Mouse (Mus musculus): ENCODE measurements at regions not wholly inside any gene's neighbourhood (a gene's known extent, or its start where the extent isn't known, plus 50 kb on each side); places are given as distances from the start of the nearest gene placed in this dataset.

- DNase-seq = no peak
- Histone ChIP-seq H3K4me3 (ENCODE audit: low read depth, low read length) (no peak overlapping the region), H3K9ac (no peak overlapping the region), H3K9me3 (ENCODE audit: low read depth, low read length) (no peaks in the 10 kb centered on the region), H3K27me3 (ENCODE audit: insufficient read depth, low read length) (no peaks in the 10 kb centered on the region), H3K27ac (ENCODE audit: low read depth) (no peak overlapping the region), H3K4me1 (ENCODE audit: insufficient read depth) (no peaks in the 10 kb centered on the region), H3K36me3 (ENCODE audit: insufficient read depth) (no peaks in the 10 kb centered on the region), H3K4me2 (no peak overlapping the region)
- WGBS = 74% methylated on average over 5 of the region's 5 CpGs
- no peak for TF ChIP-seq CTCF (IDR thresholded peaks at IDR 0.05; ENCODE audit: low read depth)
- ATAC-seq (ENCODE audit: insufficient read depth) = no peak
Observed at GRCm38 (mm10) chr5:68572816-68573215, 541.2 kb downstream of the Grxcr1 start.

- no peak overlapping the region for H3K4me2 ChIP-seq
- DNase-seq = no peak
- H3K9ac ChIP-seq = no peak overlapping the region
- H3K27me3 ChIP-seq (ENCODE audit: insufficient read depth, low read length) = no peaks in the 10 kb centered on the region
- ATAC-seq (ENCODE audit: insufficient read depth) = no peak
- H3K27ac ChIP-seq (ENCODE audit: low read depth) = no peak overlapping the region
- no peak for TF ChIP-seq CTCF (IDR thresholded peaks at IDR 0.05; ENCODE audit: low read depth)
- no peaks in the 10 kb centered on the region for H3K36me3 ChIP-seq (ENCODE audit: insufficient read depth)
- H3K4me1 ChIP-seq (ENCODE audit: insufficient read depth) = no peaks in the 10 kb centered on the region
- H3K9me3 ChIP-seq (ENCODE audit: low read depth, low read length) = no peaks in the 10 kb centered on the region
- no peak overlapping the region for H3K4me3 ChIP-seq (ENCODE audit: low read depth, low read length)
Observed at GRCm38 (mm10) chr5:68575827-68576226, 544.2 kb downstream of the Grxcr1 start.

DNA sequence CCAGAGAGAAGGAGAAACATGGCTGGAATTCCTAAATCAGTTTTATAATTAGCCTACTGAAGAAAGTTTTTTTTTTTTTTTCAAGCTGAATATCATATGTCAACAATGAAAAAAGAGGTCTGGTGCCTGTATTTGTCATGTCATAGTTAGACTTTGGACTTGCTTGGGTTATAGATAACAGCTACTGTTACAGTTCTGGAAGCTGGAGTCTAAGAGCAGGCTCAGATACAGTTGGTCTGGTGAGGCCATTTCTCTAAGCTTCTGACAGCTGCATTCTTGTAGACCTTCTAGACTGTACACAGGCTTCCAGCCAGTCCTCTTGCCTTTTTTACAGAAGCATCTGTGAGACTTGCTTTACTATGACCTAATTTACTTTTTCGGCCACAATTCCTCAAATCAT lies 546.9 kb downstream of the Grxcr1 start:
- Histone ChIP-seq H3K36me3 (ENCODE audit: insufficient read depth) (no peaks in the 10 kb centered on the region), H3K27ac (ENCODE audit: low read depth) (no peak overlapping the region), H3K9ac (no peak overlapping the region), H3K4me3 (ENCODE audit: low read depth, low read length) (no peak overlapping the region), H3K4me2 (no peak overlapping the region), H3K4me1 (ENCODE audit: insufficient read depth) (no peaks in the 10 kb centered on the region), H3K27me3 (ENCODE audit: insufficient read depth, low read length) (no peaks in the 10 kb centered on the region), H3K9me3 (ENCODE audit: low read depth, low read length) (no peaks in the 10 kb centered on the region)
- ATAC-seq (ENCODE audit: insufficient read depth) (no peak), DNase-seq (no peak)
- 83% methylated on average over 1 of the region's 1 CpGs for WGBS
- no peak for TF ChIP-seq CTCF (IDR thresholded peaks at IDR 0.05; ENCODE audit: low read depth)

- Histone ChIP-seq H3K27me3 (ENCODE audit: insufficient read depth, low read length) (no peaks in the 10 kb centered on the region), H3K4me3 (ENCODE audit: low read depth, low read length) (no peak overlapping the region), H3K9me3 (ENCODE audit: low read depth, low read length) (no peaks in the 10 kb centered on the region), H3K36me3 (ENCODE audit: insufficient read depth) (no peaks in the 10 kb centered on the region), H3K4me1 (ENCODE audit: insufficient read depth) (no peaks in the 10 kb centered on the region), H3K9ac (no peak overlapping the region), H3K4me2 (no peak overlapping the region), H3K27ac (ENCODE audit: low read depth) (no peak overlapping the region)
- no peak for TF ChIP-seq CTCF (IDR thresholded peaks at IDR 0.05; ENCODE audit: low read depth)
- WGBS = 70% methylated on average over 3 of the region's 3 CpGs
- ATAC-seq (ENCODE audit: insufficient read depth) (no peak), DNase-seq (no peak)
Observed at GRCm38 (mm10) chr5:68592423-68592822, 560.8 kb downstream of the Grxcr1 start.

DNA sequence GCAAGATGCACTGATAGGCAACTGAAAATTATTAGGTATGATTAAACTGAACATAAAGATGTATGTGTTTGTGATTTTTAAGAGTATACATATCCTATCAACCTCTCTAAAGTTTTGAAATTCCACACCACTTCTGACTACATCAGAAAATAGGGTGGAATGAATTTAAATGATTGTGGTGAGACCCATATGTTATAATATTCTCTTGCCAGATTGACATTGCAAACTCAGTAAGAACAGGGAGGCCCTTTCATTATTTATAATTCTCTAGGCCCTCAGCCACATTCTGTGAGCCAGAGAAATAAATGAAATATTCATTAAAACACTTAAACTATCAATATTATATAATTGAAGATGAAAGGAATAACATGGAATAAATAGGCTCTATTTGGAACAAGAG lies 586.8 kb downstream of the Grxcr1 start:
- Histone ChIP-seq H3K4me2 (no peak overlapping the region), H3K27me3 (ENCODE audit: insufficient read depth, low read length) (no peaks in the 10 kb centered on the region), H3K27ac (ENCODE audit: low read depth) (no peak overlapping the region), H3K4me1 (ENCODE audit: insufficient read depth) (no peaks in the 10 kb centered on the region), H3K36me3 (ENCODE audit: insufficient read depth) (no peaks in the 10 kb centered on the region), H3K9ac (no peak overlapping the region), H3K9me3 (ENCODE audit: low read depth, low read length) (no peaks in the 10 kb centered on the region), H3K4me3 (ENCODE audit: low read depth, low read length) (no peak overlapping the region)
- no peak for DNase-seq
- no peak for ATAC-seq (ENCODE audit: insufficient read depth)
- TF ChIP-seq CTCF (IDR thresholded peaks at IDR 0.05; ENCODE audit: low read depth) = no peak

DNA sequence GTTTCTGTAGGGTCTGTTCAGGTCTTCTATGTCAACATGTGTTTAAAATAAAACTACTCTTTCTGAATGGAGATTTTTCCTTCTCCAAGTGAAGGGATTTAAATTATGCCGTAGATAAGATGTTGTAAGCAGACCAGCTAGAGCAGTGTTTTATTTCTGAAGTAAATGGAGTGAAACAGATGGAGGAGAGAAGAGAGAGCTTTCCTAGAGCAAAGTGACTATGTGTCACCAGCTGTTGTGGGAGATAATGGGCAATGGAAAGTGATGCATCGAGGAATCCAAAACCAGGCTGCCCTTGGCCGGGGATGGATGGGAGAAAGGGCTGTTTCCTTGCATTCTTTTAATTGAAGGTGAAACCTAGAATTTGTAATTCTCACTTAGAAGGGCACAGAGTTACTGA lies 603.8 kb downstream of the Grxcr1 start:
- H3K36me3 ChIP-seq (ENCODE audit: insufficient read depth) = no peaks in the 10 kb centered on the region
- no peak overlapping the region for H3K4me2 ChIP-seq
- H3K4me3 ChIP-seq (ENCODE audit: low read depth, low read length) = no peak overlapping the region
- DNase-seq (no peak), ATAC-seq (ENCODE audit: insufficient read depth) (no peak)
- no peak overlapping the region for H3K27ac ChIP-seq (ENCODE audit: low read depth)
- H3K4me1 ChIP-seq (ENCODE audit: insufficient read depth) = no peaks in the 10 kb centered on the region
- no peak for TF ChIP-seq CTCF (IDR thresholded peaks at IDR 0.05; ENCODE audit: low read depth)
- no peaks in the 10 kb centered on the region for H3K27me3 ChIP-seq (ENCODE audit: insufficient read depth, low read length)
- 73% methylated on average over 3 of the region's 3 CpGs for WGBS
- H3K9ac ChIP-seq = no peak overlapping the region
- H3K9me3 ChIP-seq (ENCODE audit: low read depth, low read length) = no peaks in the 10 kb centered on the region

GRCm38 (mm10) chr5:68672834-68673233 lies 641.2 kb downstream of the Grxcr1 start:
- WGBS = 83% methylated on average over 3 of the region's 3 CpGs
- DNase-seq (no peak), ATAC-seq (ENCODE audit: insufficient read depth) (no peak)
- Histone ChIP-seq H3K27ac (ENCODE audit: low read depth) (no peak overlapping the region), H3K4me3 (ENCODE audit: low read depth, low read length) (no peak overlapping the region), H3K27me3 (ENCODE audit: insufficient read depth, low read length) (no peaks in the 10 kb centered on the region), H3K4me1 (ENCODE audit: insufficient read depth) (no peaks in the 10 kb centered on the region), H3K36me3 (ENCODE audit: insufficient read depth) (no peaks in the 10 kb centered on the region), H3K9ac (no peak overlapping the region), H3K4me2 (no peak overlapping the region), H3K9me3 (ENCODE audit: low read depth, low read length) (no peaks in the 10 kb centered on the region)
- TF ChIP-seq CTCF (IDR thresholded peaks at IDR 0.05; ENCODE audit: low read depth) = no peak

DNA sequence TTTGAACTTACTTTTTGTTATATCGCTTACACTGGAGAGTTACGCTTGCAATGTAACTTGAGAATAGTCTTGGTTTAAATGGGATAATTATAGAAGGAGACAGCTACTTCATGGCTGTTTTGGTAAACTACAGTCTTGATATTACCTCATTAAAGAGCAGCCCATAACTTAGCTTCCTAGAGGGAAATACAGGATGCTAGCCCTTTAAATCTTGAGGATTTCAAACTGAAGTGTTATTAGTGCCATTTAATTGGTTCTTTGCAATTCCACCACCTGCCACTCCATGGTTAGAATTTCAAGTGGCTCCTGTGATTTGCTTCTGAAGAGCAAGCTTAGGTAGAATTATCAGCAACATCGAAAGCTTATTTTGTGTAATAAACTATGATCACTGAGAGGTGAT lies 640.1 kb downstream of the Kctd8 start:
- TF ChIP-seq CTCF (IDR thresholded peaks at IDR 0.05; ENCODE audit: low read depth) = no peak
- H3K4me2 ChIP-seq = no peak overlapping the region
- H3K27ac ChIP-seq (ENCODE audit: low read depth) = no peak overlapping the region
- H3K27me3 ChIP-seq (ENCODE audit: insufficient read depth, low read length) = no peaks in the 10 kb centered on the region
- no peak for DNase-seq
- no peaks in the 10 kb centered on the region for H3K9me3 ChIP-seq (ENCODE audit: low read depth, low read length)
- no peak overlapping the region for H3K9ac ChIP-seq
- no peaks in the 10 kb centered on the region for H3K4me1 ChIP-seq (ENCODE audit: insufficient read depth)
- ATAC-seq (ENCODE audit: insufficient read depth) = no peak
- H3K4me3 ChIP-seq (ENCODE audit: low read depth, low read length) = no peak overlapping the region
- 74% methylated on average over 3 of the region's 3 CpGs for WGBS
- H3K36me3 ChIP-seq (ENCODE audit: insufficient read depth) = no peaks in the 10 kb centered on the region
